Mouse (Mus musculus) heart, postnatal 14 days (tissue): ENCODE measurements at regions not wholly inside any gene's neighbourhood (a gene's known extent, or its start where the extent isn't known, plus 50 kb on each side); places are given as distances from the start of the nearest gene placed in this dataset.

Experiments used
- DNase-seq, 2 experiments: peaks; one replicate each; pipeline ENCODE4 v3.0.0; 2021 to 2022
- intact Hi-C: fragments of 180-260 bp; cut with DNase I; formaldehyde crosslinking; loops from one replicate; pipeline ENCODE4 v1.15.1; 2025

GRCm38 (mm10) chr8:6813816-6814215 is 1708.7 kb upstream of the Slc10a2 start:
- DNase-seq = no peak
- intact Hi-C loops = no loop called here

GRCm38 (mm10) chr8:6807116-6807515 is 1702.0 kb upstream of the Slc10a2 start:
- DNase-seq = no peak
- intact Hi-C loops = no loop called here

GRCm38 (mm10) chr8:6803199-6803598 is 1698.0 kb upstream of the Slc10a2 start:
- intact Hi-C loops = no loop called here
- no peak for DNase-seq

- intact Hi-C loops = no loop called here
- DNase-seq = no peak
Measured at GRCm38 (mm10) chr8:6801076-6801475, 1695.9 kb upstream of the Slc10a2 start.

- DNase-seq = no peak
Measured at GRCm38 (mm10) chr8:6789096-6789495, 1683.9 kb upstream of the Slc10a2 start.

GRCm38 (mm10) chr8:6780983-6781382 is 1675.8 kb upstream of the Slc10a2 start:
- DNase-seq = no peak
- intact Hi-C loops = no loop called here

More at GRCm38 (mm10) chr8:6789096-6789495, 1683.9 kb upstream of the Slc10a2 start:
- intact Hi-C loops = no loop called here

GRCm38 (mm10) chr8:6775103-6775502 is 1670.0 kb upstream of the Slc10a2 start:
- intact Hi-C loops = no loop called here
- DNase-seq = no peak

GRCm38 (mm10) chr8:6729571-6729970 is 1624.4 kb upstream of the Slc10a2 start:
- intact Hi-C loops = no loop called here
- no peak for DNase-seq

- intact Hi-C loops = no loop called here
- DNase-seq = no peak
Measured at GRCm38 (mm10) chr8:6708886-6709449, 1603.8 kb upstream of the Slc10a2 start.

GRCm38 (mm10) chr8:6688595-6688994 is 1583.4 kb upstream of the Slc10a2 start:
- intact Hi-C loops = no loop called here
- DNase-seq = no peak

- intact Hi-C loops = no loop called here
- DNase-seq = no peak
Measured at GRCm38 (mm10) chr8:6658860-6659259, 1553.7 kb upstream of the Slc10a2 start.

- DNase-seq = no peak
- intact Hi-C loops = no loop called here
Measured at GRCm38 (mm10) chr8:6657451-6657990, 1552.4 kb upstream of the Slc10a2 start.

GRCm38 (mm10) chr8:6652180-6652579 is 1547.0 kb upstream of the Slc10a2 start:
- DNase-seq = no peak
- intact Hi-C loops = no loop called here

- no peak for DNase-seq
- intact Hi-C loops = no loop called here
Measured at GRCm38 (mm10) chr8:6648083-6648482, 1542.9 kb upstream of the Slc10a2 start.

- intact Hi-C loops = no loop called here
- no peak for DNase-seq
Measured at GRCm38 (mm10) chr8:6645287-6645957, 1540.3 kb upstream of the Slc10a2 start.

GRCm38 (mm10) chr8:6644396-6644795 is 1539.2 kb upstream of the Slc10a2 start:
- DNase-seq = no peak
- intact Hi-C loops = no loop called here

- no peak for DNase-seq
- intact Hi-C loops = no loop called here
Measured at GRCm38 (mm10) chr8:6627009-6627557, 1521.9 kb upstream of the Slc10a2 start.

GRCm38 (mm10) chr8:6608891-6609290 is 1503.7 kb upstream of the Slc10a2 start:
- no peak for DNase-seq

GRCm38 (mm10) chr8:6606854-6607535 is 1501.8 kb upstream of the Slc10a2 start:
- intact Hi-C loops = no loop called here
- no peak for DNase-seq

More at GRCm38 (mm10) chr8:6608891-6609290, 1503.7 kb upstream of the Slc10a2 start:
- intact Hi-C loops = no loop called here

GRCm38 (mm10) chr8:6604232-6604804 is 1499.2 kb upstream of the Slc10a2 start:
- intact Hi-C loops = no loop called here
- DNase-seq = no peak

- intact Hi-C loops = no loop called here
- no peak for DNase-seq
Measured at GRCm38 (mm10) chr8:6590146-6590545, 1485.0 kb upstream of the Slc10a2 start.
